Mouse (Mus musculus) testis, adult 2 months (tissue): ENCODE data around the gene Kdm5b.

Source experiments
- CTCF ChIP-seq: fragments of 200-500 bp; IDR thresholded peaks from 2 replicates; pipeline ENCODE4 v1.5.1; 2012; ENCODE audit warnings: low read depth, mild to moderate bottlenecking, inconsistent platforms, low read length, moderate library complexity; ENCODE audit not compliant: control insufficient read depth, insufficient read depth, insufficient replicate concordance
- POLR2A ChIP-seq: fragments of 200-500 bp; IDR thresholded peaks from 2 replicates; pipeline ENCODE4 v1.6.1; 2012; ENCODE audit warnings: low read depth, mild to moderate bottlenecking, inconsistent platforms, low read length, moderate library complexity; ENCODE audit not compliant: control insufficient read depth

- TF ChIP-seq POLR2A (no peak), CTCF (no peak)
Observed at GRCm38 (mm10) chr1:134650816-134651215, 90.8 kb downstream of the Kdm5b start.
